Mouse (Mus musculus) heart, postnatal 0 days (tissue): Measurements from ENCODE around the gene Fsd1l. TPM values are rescaled to one million over a fixed set of nuclear protein-coding genes. Genes with fewer than 3 reads are reported as not detected.
"Not testable (repeated sequence)": the region's sequence is repeated elsewhere in the genome, so short reads cannot be mapped to it uniquely, and the experiment has no call there.

ENCODE experiments used
- ATAC-seq: fragments of 200-750 bp; cut with Nextera tagmentation; 2 replicates; pipeline ENCODE4 v1.8.0; 2017; ENCODE audit warnings: low read depth, moderate number of reproducible peaks, moderate library complexity; ENCODE audit not compliant: insufficient read depth
- DNase-seq: peaks from one replicate; pipeline ENCODE4 v3.0.0-alpha.2; 2016; ENCODE audit warnings: low spot score
- H3K27ac ChIP-seq: fragments of 300-500 bp; sonication (generic); 2 replicates; pipeline ENCODE4 v1.5.1; 2014; ENCODE audit warnings: low read depth, mild to moderate bottlenecking
- H3K27me3 ChIP-seq: fragments of 300-500 bp; sonication (generic); 2 replicates; pipeline ENCODE4 v1.6.1; 2014; ENCODE audit warnings: low read length, mixed read lengths; ENCODE audit not compliant: control insufficient read depth, insufficient read depth
- H3K36me3 ChIP-seq: fragments of 300-500 bp; sonication (generic); replicated peaks from 2 replicates; pipeline ENCODE4 v1.6.1; 2014; ENCODE audit warnings: low read length, mixed read lengths; ENCODE audit not compliant: control insufficient read depth, insufficient read depth
- H3K4me1 ChIP-seq: fragments of 300-500 bp; sonication (generic); 2 replicates; pipeline ENCODE4 v1.6.1; 2014; ENCODE audit warnings: antibody characterized with exemption; ENCODE audit not compliant: control insufficient read depth, insufficient read depth
- H3K4me2 ChIP-seq: fragments of 300-500 bp; sonication (generic); 2 replicates; pipeline ENCODE4 v1.6.1; 2014; ENCODE audit warnings: low read depth, mild to moderate bottlenecking, low read length, moderate library complexity
- H3K4me3 ChIP-seq: fragments of 300-500 bp; sonication (generic); 2 replicates; pipeline ENCODE4 v1.5.1; 2014; ENCODE audit warnings: low read depth, low read length
- H3K9ac ChIP-seq: fragments of 300-500 bp; sonication (generic); replicated peaks from 2 replicates; pipeline ENCODE4 v1.6.1; 2014; ENCODE audit warnings: low read depth, low read length, mixed read lengths
- H3K9me3 ChIP-seq: fragments of 300-500 bp; sonication (generic); replicated peaks from 2 replicates; pipeline ENCODE4 v1.6.1; 2016; ENCODE audit warnings: low read length; ENCODE audit not compliant: control insufficient read depth
- CTCF ChIP-seq: IDR thresholded peaks from 2 replicates; pipeline ENCODE4 v1.5.1; 2016; ENCODE audit warnings: antibody characterized with exemption, control low read depth, low read depth
- EP300 ChIP-seq: IDR thresholded peaks from 2 replicates; pipeline ENCODE4 v1.6.1; 2016; ENCODE audit warnings: antibody characterized with exemption, low read depth
- WGBS: fragments of 180-500 bp; shearing (Covaris S2); extraction: QIAGEN DNeasy Blood & Tissue Kit; methylation state at CpG from one replicate; pipeline ENCODE4 v1.1.7; 2014; 5-methylcytosine and 5-hydroxymethylcytosine counted together
- polyA plus RNA-seq: library from polyadenylated mRNA; unstranded; fragments of >200 nt; fragmentation: Nextera tagmentation; extraction: Ambion mirVana; gene quantifications from 2 replicates; pipeline ENCODE4 v1.2.1, GENCODE M21; 2015
- total RNA-seq: library from RNA; depleted of rRNA; stranded (reverse); fragments of >200 nt; gene quantifications from 2 replicates; pipeline ENCODE4 v1.2.3, GENCODE M21; 2014; ENCODE audit warnings: low replicate concordance

Fsd1l gene
- total and polyA plus RNA-seq, 2 experiments from 2014 or later: 6.3 to 7.0 TPM

DNA sequence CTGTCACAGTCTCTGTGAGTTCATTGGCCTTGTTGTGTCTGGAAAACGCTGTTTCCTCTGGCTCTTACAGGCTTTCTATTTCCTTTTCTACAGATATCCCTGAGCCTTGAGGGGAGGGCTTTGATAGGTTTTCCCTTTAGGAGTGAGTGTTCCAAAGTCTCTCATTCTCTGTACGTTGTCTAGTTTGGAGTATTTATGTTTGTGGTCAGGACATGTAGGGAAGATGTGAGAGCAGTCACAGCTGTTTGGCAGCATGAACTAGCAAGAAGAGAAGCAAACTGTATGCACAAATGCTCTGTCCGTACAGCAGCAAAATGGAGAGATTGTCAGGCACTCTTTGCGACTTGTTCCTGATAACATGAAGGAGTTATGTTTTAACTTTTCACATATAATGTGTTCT, 86.3 kb downstream of the Fsd1l start:
- 56% methylated on average over 4 of the region's 4 CpGs for WGBS
- no peak overlapping the region for H3K4me2 ChIP-seq
- H3K27ac ChIP-seq: peak overlapping the region; percentile 14
- no peaks in the 10 kb centered on the region for H3K9me3 ChIP-seq
- H3K36me3 ChIP-seq: no peaks in the 10 kb centered on the region
- no peak overlapping the region for H3K9ac ChIP-seq
- ATAC-seq: no peak
- peaks cover 4% of the 10 kb centered on the region; the same call in 1 of the 2 replicates for H3K4me1 ChIP-seq
- no peak overlapping the region for H3K4me3 ChIP-seq
- H3K27me3 ChIP-seq: no peaks in the 10 kb centered on the region
- DNase-seq: no peak
- TF ChIP-seq EP300: no peak
- TF ChIP-seq CTCF: no peak

DNA sequence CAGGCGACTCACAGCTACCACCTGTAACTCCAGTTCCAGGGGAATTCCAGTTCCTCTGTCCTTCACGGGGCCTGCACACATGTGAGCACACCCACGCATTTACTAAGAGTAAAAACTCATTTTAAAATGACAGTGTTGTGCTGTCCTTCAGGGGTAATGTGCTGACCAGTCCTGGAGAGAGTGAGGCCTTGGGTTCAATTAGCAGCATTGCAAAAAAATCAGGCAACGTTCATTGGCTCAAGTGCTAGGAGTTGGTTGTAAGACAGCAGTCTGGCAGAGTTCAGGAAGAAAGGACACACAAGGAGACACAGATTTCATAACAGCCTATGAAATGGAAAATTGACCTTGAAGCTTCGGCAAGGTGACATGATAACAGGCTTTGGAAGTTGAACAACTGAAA, 87.0 kb downstream of the Fsd1l start:
- H3K9ac ChIP-seq: no peak overlapping the region
- TF ChIP-seq CTCF (no peak), EP300 (no peak)
- 45% methylated on average over 5 of the region's 5 CpGs for WGBS
- H3K9me3 ChIP-seq: no peaks in the 10 kb centered on the region
- DNase-seq (peak; percentile 38), ATAC-seq (no peak)
- H3K27ac ChIP-seq: peak overlapping the region; percentile 63
- H3K36me3 ChIP-seq: no peaks in the 10 kb centered on the region
- no peak overlapping the region for H3K4me2 ChIP-seq
- no peaks in the 10 kb centered on the region for H3K27me3 ChIP-seq
- peaks cover 4% of the 10 kb centered on the region; the same call in 1 of the 2 replicates for H3K4me1 ChIP-seq
- H3K4me3 ChIP-seq: no peak overlapping the region

GRCm38 (mm10) chr4:53722506-53722905, 91.2 kb downstream of the Fsd1l start:
- TF ChIP-seq EP300 (no peak), CTCF (no peak)
- WGBS: 91% methylated on average over 4 of the region's 4 CpGs
- no peak for ATAC-seq

DNA sequence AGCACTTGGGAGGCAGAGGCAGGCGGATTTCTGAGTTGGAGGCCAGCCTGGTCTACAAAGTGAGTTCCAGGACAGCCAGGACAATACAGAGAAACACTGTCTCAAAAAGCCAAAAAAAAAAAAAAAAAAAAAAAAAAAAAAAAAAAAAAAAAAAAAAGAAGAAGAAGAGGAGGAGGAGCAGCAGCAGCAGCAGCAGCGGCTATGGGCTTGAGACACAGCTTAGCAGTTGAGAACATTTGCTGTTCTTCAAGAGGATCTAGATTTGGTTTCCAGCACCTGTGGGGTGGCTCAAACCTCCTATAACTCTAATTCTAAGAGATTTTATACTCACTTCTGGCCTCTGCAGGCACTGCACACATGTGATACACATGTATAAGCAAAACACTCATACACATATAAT, 94.8 kb downstream of the Fsd1l start:
- H3K27ac ChIP-seq, H3K4me2 ChIP-seq, H3K27me3 ChIP-seq, H3K4me1 ChIP-seq, H3K9ac ChIP-seq, ATAC-seq, H3K4me3 ChIP-seq, DNase-seq, H3K9me3 ChIP-seq: not testable (repeated sequence)
- WGBS: 88% methylated on average over 2 of the region's 2 CpGs
- H3K36me3 ChIP-seq: peaks cover 31% of the 10 kb centered on the region

More at GRCm38 (mm10) chr4:53722506-53722905, 91.2 kb downstream of the Fsd1l start:
- Histone ChIP-seq H3K27ac (no peak overlapping the region), H3K9ac (no peak overlapping the region), H3K36me3 (peaks cover 10% of the 10 kb centered on the region; the same call in 1 of the 2 replicates), H3K9me3 (no peaks in the 10 kb centered on the region), H3K4me1 (0 out of 2 replicates have a peak, but pooled peaks cover 4% of the 10 kb centered on the region), H3K27me3 (no peaks in the 10 kb centered on the region), H3K4me2 (no peak overlapping the region), H3K4me3 (no peak overlapping the region)
- DNase-seq: no peak

DNA sequence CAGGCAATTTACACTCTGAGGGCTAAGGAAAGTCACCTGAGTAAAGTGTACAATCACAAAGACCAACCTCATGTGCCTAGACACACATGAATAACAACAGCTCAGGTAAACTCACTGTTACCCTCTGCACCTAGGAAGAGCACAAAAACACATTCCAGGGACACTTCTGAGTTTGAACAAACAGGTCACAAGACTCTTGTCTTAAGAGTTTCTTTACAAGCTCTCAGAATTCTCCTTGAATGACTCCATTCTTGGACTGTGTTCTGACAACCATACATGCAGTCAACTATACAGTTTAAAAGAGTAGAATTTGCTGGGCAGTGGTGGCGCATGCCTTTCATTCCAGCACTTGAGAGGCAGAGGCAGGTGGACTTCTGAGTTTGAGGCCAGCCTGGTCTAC, 96.8 kb downstream of the Fsd1l start:
- no peak for ATAC-seq
- Histone ChIP-seq H3K4me2 (no peak overlapping the region), H3K9ac (no peak overlapping the region), H3K4me1 (0 out of 2 replicates have a peak, but pooled peaks cover 4% of the 10 kb centered on the region), H3K4me3 (no peak overlapping the region), H3K36me3 (peaks cover 46% of the 10 kb centered on the region), H3K27me3 (no peaks in the 10 kb centered on the region), H3K9me3 (no peaks in the 10 kb centered on the region), H3K27ac (no peak overlapping the region)
- DNase-seq: no peak
- WGBS: 92% methylated on average over 1 of the region's 1 CpGs
- TF ChIP-seq CTCF: no peak

DNA sequence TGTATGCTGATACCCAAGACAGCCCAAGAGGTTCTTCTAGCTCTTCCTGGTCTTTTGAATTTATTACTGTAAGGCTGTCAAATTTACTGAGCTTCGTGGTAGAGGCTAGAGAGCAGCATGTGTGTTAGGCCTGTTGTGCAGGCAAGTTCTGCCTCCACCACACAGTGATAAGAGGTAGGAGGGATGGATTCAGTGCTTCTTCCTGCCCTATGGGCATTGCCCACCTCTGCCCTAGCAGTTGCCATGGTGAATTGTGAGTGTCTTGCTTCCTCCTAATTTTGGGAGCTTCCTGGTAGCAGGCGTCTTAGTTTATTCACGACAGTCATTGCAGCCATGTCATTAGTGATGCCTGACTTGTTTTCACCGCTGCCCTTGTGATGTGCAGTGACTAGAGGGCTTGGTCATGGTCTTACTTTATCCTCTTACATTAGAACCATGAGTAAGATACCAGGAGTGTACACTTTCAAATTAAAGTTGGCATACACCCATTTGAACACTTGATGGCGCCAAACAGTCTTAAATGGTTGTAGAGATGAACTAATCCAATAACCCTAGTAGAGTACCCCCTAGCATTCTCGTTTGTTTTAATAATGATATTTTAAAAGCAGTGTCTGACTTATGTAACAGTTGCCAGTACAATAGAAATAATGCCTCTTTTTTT, 107.8 kb downstream of the Fsd1l start:
- H3K36me3 ChIP-seq: peaks cover 55% of the 10 kb centered on the region
- ATAC-seq (no peak; the same call in 1 of the 2 replicates), DNase-seq (peak; percentile 69)
- TF ChIP-seq EP300 (no peak), CTCF (peak; percentile 63)
- H3K4me1 ChIP-seq: no peaks in the 10 kb centered on the region
- H3K9ac ChIP-seq: no peak overlapping the region
- H3K27ac ChIP-seq: no peak overlapping the region
- no peaks in the 10 kb centered on the region for H3K27me3 ChIP-seq
- no peak overlapping the region for H3K4me2 ChIP-seq
- H3K4me3 ChIP-seq: no peak overlapping the region
- WGBS: 38% methylated on average over 6 of the region's 6 CpGs
- no peaks in the 10 kb centered on the region for H3K9me3 ChIP-seq
